Mouse (Mus musculus) urinary bladder, postnatal 36 days (tissue): ENCODE data around the gene Gm5890.
"Not testable (repeated sequence)": the region's sequence is repeated elsewhere in the genome, so short reads cannot be mapped to it uniquely, and the experiment has no call there.

Source experiments
- DNase-seq, 2 experiments: peaks; one replicate each; pipeline ENCODE4 v3.0.0; 2022; ENCODE audit warnings: low spot score in 2 of 2, mixed read lengths in 1 of 2

The Gm5890 gene

DNA sequence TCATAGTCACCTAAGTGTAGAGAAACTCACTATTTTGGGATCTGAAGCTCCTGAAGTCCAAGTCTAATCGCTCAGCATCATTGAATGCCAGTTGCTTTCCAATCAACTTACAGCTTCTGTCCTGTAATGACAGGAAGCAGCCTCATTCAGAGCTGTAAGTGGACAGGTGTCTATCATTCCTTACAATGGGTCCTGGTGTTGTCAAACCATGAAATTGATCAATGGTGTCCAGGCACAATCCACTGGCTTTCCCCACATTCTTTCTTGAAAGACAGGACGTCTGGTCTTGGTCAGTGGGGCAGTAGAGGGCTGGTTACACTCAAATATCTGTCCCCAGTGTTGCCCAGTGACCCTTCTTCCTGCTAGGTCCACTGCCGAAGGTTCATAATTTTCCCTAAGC is at the start of gene Gm5890:
Gene Gm5890, minus strand, starts transcription at position 101 of the 400 bp plus-strand sequence.
- DNase-seq, result not testable (repeated sequence)

DNA sequence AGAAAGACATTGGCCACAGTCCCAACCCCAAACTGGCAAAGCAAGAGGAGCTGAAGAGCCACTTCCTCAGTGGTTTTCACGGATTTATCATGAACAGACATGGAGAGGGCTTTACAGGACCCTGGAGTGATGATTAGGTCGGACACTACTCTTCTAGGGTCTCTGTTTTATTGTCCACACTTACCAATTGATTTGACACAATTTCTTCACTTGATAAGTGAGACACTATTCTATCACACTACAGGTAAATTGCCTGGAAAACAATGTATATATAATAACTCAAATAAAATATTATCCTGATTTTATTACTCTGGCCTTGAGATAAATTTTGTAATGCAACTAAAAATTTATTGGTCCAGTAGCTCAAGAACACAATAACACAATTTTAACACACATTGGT is 28.9 kb downstream of the Gm5890 start, which contains the start of gene Gm4498:
Gene Gm4498, minus strand, starts transcription at position 101 of the 400 bp plus-strand sequence.
- DNase-seq, result not testable (repeated sequence)
